Mouse (Mus musculus): Measurements from ENCODE around the gene Inava. TPM values are rescaled to one million over a fixed set of nuclear protein-coding genes. Genes with fewer than 3 reads are reported as not detected.

Gene Inava
- total RNA-seq, 2 experiments from 2014 or later = 3.7 to 4.4 TPM

DNA sequence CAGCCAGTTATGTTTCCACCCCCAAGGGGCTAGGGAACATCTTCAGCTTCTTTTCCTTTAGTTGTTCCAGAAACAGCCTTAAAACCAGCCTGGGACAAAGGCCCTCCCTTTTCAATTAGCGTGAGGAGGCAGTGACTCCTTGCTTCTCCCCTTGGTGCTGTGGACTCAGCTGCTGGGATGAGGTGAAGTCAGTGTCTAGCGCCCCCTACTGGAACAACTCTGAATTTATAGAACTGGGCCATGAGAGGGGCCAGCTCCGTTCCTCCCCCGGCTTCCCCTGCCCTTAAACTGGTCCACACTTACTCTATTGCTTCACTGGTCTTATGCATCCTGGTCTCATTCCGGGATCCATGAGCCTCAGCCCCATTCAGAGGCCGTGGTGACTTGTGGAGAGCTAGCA is 58.9 kb downstream of the Inava start:
- intact Hi-C loops (cut with DNase I) = loop anchor here (5.0 kb wide), 2 partner anchors 82 to 282 kb away; no protein-coding TSS in a partner anchor
- no peak for DNase-seq (ENCODE audit: extremely low spot score in 1 of 2, low spot score in 2 of 2)

DNA sequence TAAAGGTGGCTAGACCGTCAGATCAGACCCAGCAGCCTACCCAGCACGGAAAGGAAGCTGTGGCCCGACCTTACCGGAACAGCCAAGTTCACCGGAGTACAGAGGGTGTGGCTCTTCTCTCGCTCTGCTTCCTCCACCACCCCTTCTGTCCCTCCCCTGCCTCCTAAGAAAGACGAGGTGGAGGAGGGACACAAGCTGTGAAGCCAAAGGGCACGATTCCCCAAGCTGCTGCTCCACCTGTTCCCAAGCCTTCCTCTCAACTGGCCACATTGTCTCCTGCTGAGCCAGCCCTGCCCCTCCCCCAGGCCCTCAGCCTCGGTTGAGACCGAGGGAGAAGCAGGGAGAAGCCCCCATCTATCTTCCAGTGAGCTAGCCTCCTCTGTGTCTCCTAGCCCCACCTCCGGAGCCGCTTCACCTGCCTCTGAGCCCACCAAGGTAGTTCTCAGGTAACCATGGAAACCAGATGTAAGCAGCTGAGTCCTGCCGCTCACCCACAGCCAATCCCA is 59.9 kb downstream of the Inava start:
- intact Hi-C loops (cut with DNase I) = no loop called here

DNA sequence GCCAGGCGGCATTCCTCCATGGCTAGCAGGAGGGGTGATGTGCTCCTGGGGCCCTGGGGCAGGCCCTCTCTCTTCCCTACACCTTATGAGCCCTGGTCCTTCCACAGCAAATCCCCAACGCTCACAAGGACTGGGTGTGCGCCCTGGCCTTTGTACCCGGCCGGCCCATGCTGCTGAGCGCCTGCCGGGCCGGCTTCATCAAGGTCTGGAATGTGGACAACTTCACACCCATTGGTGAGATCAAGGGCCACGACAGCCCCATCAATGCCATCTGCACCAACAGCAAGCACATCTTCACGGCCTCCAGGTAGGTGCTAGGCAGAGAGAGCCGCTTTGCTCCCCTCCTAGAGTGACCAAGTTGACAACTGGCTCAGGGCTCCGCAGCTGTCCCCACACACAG is 61.4 kb downstream of the Inava start:
- intact Hi-C loops (cut with DNase I) = no loop called here
- DNase-seq (ENCODE audit: extremely low spot score in 1 of 2, low spot score in 2 of 2) = no peak

More for the DNA sequence above, 59.9 kb downstream of the Inava start:
- DNase-seq (ENCODE audit: extremely low spot score in 1 of 2, low spot score in 2 of 2) = no peak

DNA sequence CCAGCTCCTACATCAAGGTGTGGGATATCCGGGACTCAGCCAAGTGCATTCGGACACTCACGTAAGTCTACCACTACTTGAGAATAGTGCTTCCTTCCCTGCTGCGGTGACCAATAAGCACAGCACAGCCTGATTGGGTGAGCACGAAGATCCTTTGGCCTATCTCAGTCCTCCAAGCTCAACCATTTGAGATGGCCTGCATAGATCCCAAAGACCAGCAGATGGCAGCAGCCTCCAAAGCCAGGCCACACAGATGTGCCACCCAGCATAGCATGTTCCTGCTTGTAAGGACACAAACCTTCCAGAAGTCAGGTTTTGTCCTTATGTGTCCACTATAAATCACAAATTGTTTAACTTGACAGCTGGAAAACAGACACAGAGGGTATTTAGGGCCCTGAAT is 64.0 kb downstream of the Inava start:
- DNase-seq (ENCODE audit: extremely low spot score in 1 of 2, low spot score in 2 of 2) = peak; percentile 57 to 77
- intact Hi-C loops (cut with DNase I) = no loop called here

DNA sequence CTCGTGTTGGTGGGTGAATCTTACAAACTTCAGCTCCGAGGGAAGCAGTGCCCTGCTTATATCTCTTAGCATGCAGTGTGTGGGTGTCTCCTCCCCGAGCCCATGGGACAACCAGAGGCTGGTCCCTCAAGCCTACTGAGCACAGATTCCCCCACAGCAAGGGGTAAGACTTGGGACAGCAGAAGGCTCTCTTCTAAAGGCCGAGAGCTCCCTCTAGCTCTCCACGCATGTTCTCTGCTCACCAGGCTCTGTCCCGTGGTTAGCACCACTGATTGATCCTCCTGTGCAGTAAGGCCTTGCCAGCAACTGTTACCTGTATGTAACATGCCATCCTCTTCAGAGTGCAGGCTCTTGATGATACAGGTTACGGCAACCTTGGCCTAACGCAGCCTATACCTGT is 66.4 kb downstream of the Inava start:
- no peak for DNase-seq (ENCODE audit: extremely low spot score in 1 of 2, low spot score in 2 of 2)
- intact Hi-C loops (cut with DNase I) = loop anchor here (5.0 kb wide), 1 partner anchor 115 kb away; the partner anchor contains the start of genes Ascl5 and Cacna1s

DNA sequence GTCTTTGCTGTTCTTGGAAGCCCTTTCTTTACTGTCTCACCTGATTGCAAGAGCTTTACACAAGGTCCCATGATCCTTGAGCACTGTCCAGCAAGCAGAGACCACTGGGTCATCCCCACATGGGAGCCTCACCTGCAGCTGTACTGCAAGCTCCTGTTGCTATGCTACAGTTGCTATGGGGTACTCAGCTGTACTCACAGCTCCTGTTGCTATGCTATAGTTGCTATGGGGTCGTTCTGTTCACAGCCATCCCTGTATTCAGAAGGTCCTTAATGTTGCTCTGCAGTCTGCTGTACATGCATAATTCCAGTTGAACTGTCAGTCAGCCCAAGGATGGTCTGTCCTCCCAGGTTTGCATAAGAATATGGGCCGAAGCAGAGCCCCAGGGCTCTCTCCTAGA is 68.6 kb downstream of the Inava start:
- DNase-seq (ENCODE audit: extremely low spot score in 1 of 2, low spot score in 2 of 2) = no peak
- intact Hi-C loops (cut with DNase I) = loop anchor here (5.0 kb wide), 1 partner anchor 113 kb away; the partner anchor contains the start of genes Ascl5 and Cacna1s

Other genes with a start within 250 kb of the Inava start
- gene Igfn1, start 227.9 kb downstream of the Inava start, total RNA-seq (2021) = under 1 TPM; 0.41 to 0.73 TPM
- gene Tmem9, start 226.1 kb downstream of the Inava start, total RNA-seq (2021) = 10 to 100 TPM; 81.3 to 84.0 TPM
- 1 to 10 TPM in 1 of 2 experiments, under 1 TPM in 1; 0.66 to 1.2 TPM for gene Ascl5, start 183.5 kb downstream of the Inava start, total RNA-seq (2021)
- gene Cacna1s, start 181.5 kb downstream of the Inava start, total RNA-seq (2021) = 1 to 10 TPM; 1.5 to 2.4 TPM
- 100 to 1,000 TPM; 329 to 393 TPM for gene Kif21b, start 102.9 kb downstream of the Inava start, total RNA-seq (2021)
- gene Mroh3, start 21.4 kb downstream of the Inava start, total RNA-seq (2021) = 1 to 10 TPM in 1 of 2 experiments, under 1 TPM in 1; 0.97 to 1.2 TPM
- 1 to 10 TPM; 7.4 to 9.0 TPM for gene Gpr25, start 26.6 kb upstream of the Inava start, total RNA-seq (2021)
- 100 to 1,000 TPM; 153 to 155 TPM for gene Camsap2, start 111.8 kb upstream of the Inava start, total RNA-seq (2021)
- gene Ddx59, start 181.0 kb upstream of the Inava start, total RNA-seq (2021) = 10 to 100 TPM; 10.3 TPM
- under 1 TPM; 0.75 to 0.79 TPM for gene Kif14, start 232.1 kb upstream of the Inava start, total RNA-seq (2021)